Mouse (Mus musculus) CH12.LX (cell line): ENCODE results near the gene Zfhx3. TPM values are rescaled to one million over a fixed set of nuclear protein-coding genes. Genes with fewer than 3 reads are reported as not detected.

Experiments used
- DNase-seq: peaks from one replicate; pipeline ENCODE4 v3.0.0-alpha.2; 2013; ENCODE audit errors: extremely low read depth
- H3K27ac ChIP-seq: 2 replicates; pipeline ENCODE4 v1.5.1; 2012; ENCODE audit warnings: low read depth, mild to moderate bottlenecking, control low read depth, moderate library complexity; ENCODE audit not compliant: insufficient read depth
- H3K27me3 ChIP-seq: replicated peaks from 2 replicates; pipeline ENCODE3; 2012; ENCODE audit warnings: inconsistent platforms
- H3K36me3 ChIP-seq, 2 experiments: replicated peaks in 1 of 2; 2 replicates each; pipeline versions ENCODE3 to v1.6.1; 2012; ENCODE audit warnings: inconsistent platforms in 1 of 2, low read length in 1 of 2, mild to moderate bottlenecking in 1 of 2, mixed read lengths in 1 of 2, moderate library complexity in 1 of 2; ENCODE audit not compliant: control insufficient read depth in 1 of 2, insufficient read depth in 1 of 2
- H3K4me1 ChIP-seq, 2 experiments: 2 replicates each; pipeline ENCODE4 v1.6.1; 2012; ENCODE audit warnings: inconsistent platforms in 1 of 2, moderate library complexity in 1 of 2; ENCODE audit not compliant: insufficient read depth in 2 of 2, control insufficient read depth in 1 of 2
- H3K4me2 ChIP-seq: 2 replicates; pipeline ENCODE4 v1.6.1; 2012; ENCODE audit warnings: low read depth, mild to moderate bottlenecking, control low read depth; ENCODE audit not compliant: poor library complexity, insufficient read depth, severe bottlenecking
- H3K4me3 ChIP-seq, 3 experiments: fragments of 150-350 bp in 1 of 3; sonication (generic) in 1 of 3; replicated peaks in 1 of 3; 2 replicates each; pipeline versions ENCODE3 to v1.5.1; 2011 to 2012; ENCODE audit warnings: low read depth in 2 of 3, low read length in 2 of 3, mild to moderate bottlenecking in 2 of 3, moderate library complexity in 2 of 3, control low read depth in 1 of 3, improper control_type of control experiment in 1 of 3, inconsistent platforms in 1 of 3, mixed read lengths in 1 of 3; ENCODE audit not compliant: poor library complexity in 1 of 3
- H3K79me2 ChIP-seq: replicated peaks from 2 replicates; pipeline ENCODE4 v1.6.1; 2012; ENCODE audit warnings: mild to moderate bottlenecking, moderate library complexity; ENCODE audit not compliant: control insufficient read depth, poor library complexity, insufficient read depth, severe bottlenecking; ENCODE audit errors: extremely low read depth
- H3K9ac ChIP-seq: 2 replicates; pipeline ENCODE4 v1.6.1; 2012; ENCODE audit warnings: low read depth, mild to moderate bottlenecking, control low read depth, moderate library complexity; ENCODE audit not compliant: insufficient read depth
- H3K9me3 ChIP-seq: replicated peaks from 2 replicates; pipeline ENCODE3; 2012; ENCODE audit warnings: low read length, inconsistent platforms, mixed read lengths
- CHD1 ChIP-seq: IDR thresholded peaks from 2 replicates; pipeline ENCODE4 v1.6.1; 2012; ENCODE audit warnings: low read depth, low read length, improper control_type of control experiment, inconsistent platforms
- CHD2 ChIP-seq: IDR thresholded peaks from 2 replicates; pipeline ENCODE4 v1.6.1; 2011; ENCODE audit warnings: low read length, improper control_type of control experiment
- ELF1 ChIP-seq: IDR thresholded peaks from 2 replicates; pipeline ENCODE4 v1.6.1; 2014; ENCODE audit warnings: low read depth, mild to moderate bottlenecking, inconsistent platforms, low read length, improper control_type of control experiment
- EP300 ChIP-seq: IDR thresholded peaks from 2 replicates; pipeline ENCODE4 v1.6.1; 2011; ENCODE audit warnings: low read length, improper control_type of control experiment
- HCFC1 ChIP-seq: IDR thresholded peaks from 2 replicates; pipeline ENCODE4 v1.6.1; 2012; ENCODE audit warnings: low read depth, mild to moderate bottlenecking, inconsistent platforms, low read length, improper control_type of control experiment
- IRF4 ChIP-seq: IDR thresholded peaks from 2 replicates; pipeline ENCODE4 v1.6.1; 2014; ENCODE audit warnings: low read depth, mild to moderate bottlenecking, inconsistent platforms, low read length, improper control_type of control experiment
- JUN ChIP-seq: IDR thresholded peaks from 2 replicates; pipeline ENCODE4 v1.6.1; 2011; ENCODE audit warnings: low read depth, mild to moderate bottlenecking, low read length, improper control_type of control experiment, moderate library complexity; ENCODE audit not compliant: insufficient read depth
- MAZ ChIP-seq: IDR thresholded peaks from 2 replicates; pipeline ENCODE4 v1.6.1; 2012; ENCODE audit warnings: low read depth, mild to moderate bottlenecking, inconsistent platforms, low read length, improper control_type of control experiment, moderate library complexity
- NELFE ChIP-seq: IDR thresholded peaks from 2 replicates; pipeline ENCODE4 v1.6.1; 2011; ENCODE audit warnings: low read depth, low read length, improper control_type of control experiment
- POLR2A ChIP-seq: IDR thresholded peaks from 2 replicates; pipeline ENCODE4 v1.6.1; 2011; ENCODE audit warnings: low read depth, mild to moderate bottlenecking, improper control_type of control experiment, low read length
- POLR2AphosphoS2 ChIP-seq: IDR thresholded peaks from 2 replicates; pipeline ENCODE4 v1.6.1; 2011; ENCODE audit warnings: low read depth, low read length, improper control_type of control experiment
- RAD21 ChIP-seq: IDR thresholded peaks from 2 replicates; pipeline ENCODE4 v1.6.1; 2011; ENCODE audit warnings: low read depth, mild to moderate bottlenecking, low read length, improper control_type of control experiment, moderate library complexity
- RCOR1 ChIP-seq: conservative IDR thresholded peaks from 2 replicates; pipeline ENCODE4 v1.6.1; 2012; ENCODE audit warnings: low read depth, mild to moderate bottlenecking, inconsistent platforms, low read length, improper control_type of control experiment
- SMC3 ChIP-seq: IDR thresholded peaks from 2 replicates; pipeline ENCODE4 v1.6.1; 2011; ENCODE audit warnings: low read depth, low read length, improper control_type of control experiment
- USF2 ChIP-seq: conservative IDR thresholded peaks from 2 replicates; pipeline ENCODE4 v1.6.1; 2011; ENCODE audit warnings: low read depth, low read length, improper control_type of control experiment
- ZNF384 ChIP-seq: IDR thresholded peaks from 2 replicates; pipeline ENCODE4 v1.6.1; 2012; ENCODE audit warnings: low read depth, low read length, improper control_type of control experiment, inconsistent platforms
- dilution Hi-C: fragments of 300-500 bp; cut with MboI; formaldehyde crosslinking; loops from 2 replicates; pipeline ENCODE4 v1.14.3; 2020; ENCODE audit warnings: low sequenced_read_pairs; ENCODE audit not compliant: extremely low pct_unique_long_range_greater_than_20kb, extremely low pct_ligation_motif_present
- in situ Hi-C: fragments of 300-500 bp; cut with MboI; formaldehyde crosslinking; loops from 3 replicates; pipeline ENCODE4 v1.14.3; 2019; ENCODE audit warnings: low sequenced_read_pairs, low pct_ligation_motif_present, low pct_unique_long_range_greater_than_20kb, mixed read lengths
- polyA plus RNA-seq: library from polyadenylated mRNA; unstranded; fragments of >175 nt; gene quantifications from 2 replicates; pipeline ENCODE4 v1.2.1, GENCODE M21; 2012; ENCODE audit warnings: low read depth; ENCODE audit not compliant: insufficient read length
- total RNA-seq, 2 experiments: library from RNA; depleted of rRNA; stranded (reverse); fragments of 300-350 nt in 1 of 2; fragments of >200 nt in 1 of 2; gene quantifications; 2 replicates each; pipeline ENCODE4 v1.2.3; 2012 to 2014

Gene Zfhx3
- total and polyA plus RNA-seq, 3 experiments, result 0.05 to 0.76 (median 0.68) TPM

DNA sequence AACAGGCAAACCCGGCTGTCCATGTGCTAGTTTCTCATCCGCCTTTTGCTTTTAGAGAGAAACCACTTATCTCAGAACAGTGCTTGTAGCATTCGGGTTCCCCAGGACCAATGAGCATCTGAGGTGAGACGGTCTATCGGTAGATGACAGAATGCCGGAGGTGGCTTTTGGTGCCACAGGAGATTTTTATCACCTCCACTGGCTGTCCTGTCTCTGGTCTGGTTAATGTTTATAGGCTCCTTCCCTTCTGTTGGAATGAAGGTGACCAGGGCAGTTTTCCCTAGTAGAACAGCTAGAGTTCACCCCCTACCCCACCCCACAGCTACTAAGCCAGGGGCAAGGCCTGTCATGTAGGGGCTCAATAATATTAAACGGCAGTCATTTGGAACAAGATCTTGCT is 825.6 kb downstream of the Zfhx3 start:
- Histone ChIP-seq H3K4me1 (peaks cover 0 to 8% of the 10 kb centered on the region in 2 experiments; a peak in 2 of 4 replicates), H3K9me3 (no peaks in the 10 kb centered on the region), H3K79me2 (no peaks in the 10 kb centered on the region), H3K36me3 (no peaks in the 10 kb centered on the region), H3K27ac (no peak overlapping the region), H3K4me2 (no peak overlapping the region), H3K9ac (no peak overlapping the region), H3K27me3 (no peaks in the 10 kb centered on the region), H3K4me3 (no peak overlapping the region)
- dilution Hi-C loops (no loop called here), in situ Hi-C loops (no loop called here)
- TF ChIP-seq SMC3 (no peak), MAZ (no peak), IRF4 (no peak), JUN (no peak), ELF1 (no peak), RCOR1 (no peak), RAD21 (no peak), CHD2 (no peak), POLR2A (no peak)
- DNase-seq, result no peak

DNA sequence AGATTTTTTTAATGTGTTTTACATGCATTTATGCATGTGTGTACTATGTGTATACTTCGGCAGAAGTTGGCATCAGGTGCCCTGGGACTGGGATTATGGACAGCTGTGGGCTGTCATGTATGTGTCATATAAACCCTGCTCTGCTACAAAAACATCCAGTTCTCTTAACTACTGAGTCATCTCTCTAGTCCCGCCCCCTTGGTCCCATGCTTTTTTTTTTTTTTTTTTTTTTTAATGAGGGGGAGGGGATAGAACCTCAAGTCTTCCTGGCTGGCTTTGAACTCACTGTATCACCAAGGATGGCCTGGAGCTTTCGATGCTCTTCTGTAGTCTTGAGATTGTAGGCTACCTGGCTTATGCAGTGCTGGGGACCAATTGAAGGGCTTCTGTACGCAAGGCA is 827.9 kb downstream of the Zfhx3 start:
- no peaks in the 10 kb centered on the region for H3K36me3 ChIP-seq
- TF ChIP-seq ZNF384, result peak; percentile 66; the same call in 1 of the 2 replicates
- no peak for TF ChIP-seq POLR2AphosphoS2
- dilution Hi-C loops, result no loop called here
- in situ Hi-C loops, result no loop called here
- H3K4me3 ChIP-seq, result no peak overlapping the region
- H3K9ac ChIP-seq, result no peak overlapping the region
- H3K27me3 ChIP-seq, result no peaks in the 10 kb centered on the region
- DNase-seq, result no peak
- peaks cover 0 to 8% of the 10 kb centered on the region in 2 experiments; a peak in 2 of 4 replicates for H3K4me1 ChIP-seq
- H3K4me2 ChIP-seq, result no peak overlapping the region
- no peak overlapping the region for H3K27ac ChIP-seq
- H3K9me3 ChIP-seq, result no peaks in the 10 kb centered on the region
- H3K79me2 ChIP-seq, result no peaks in the 10 kb centered on the region

DNA sequence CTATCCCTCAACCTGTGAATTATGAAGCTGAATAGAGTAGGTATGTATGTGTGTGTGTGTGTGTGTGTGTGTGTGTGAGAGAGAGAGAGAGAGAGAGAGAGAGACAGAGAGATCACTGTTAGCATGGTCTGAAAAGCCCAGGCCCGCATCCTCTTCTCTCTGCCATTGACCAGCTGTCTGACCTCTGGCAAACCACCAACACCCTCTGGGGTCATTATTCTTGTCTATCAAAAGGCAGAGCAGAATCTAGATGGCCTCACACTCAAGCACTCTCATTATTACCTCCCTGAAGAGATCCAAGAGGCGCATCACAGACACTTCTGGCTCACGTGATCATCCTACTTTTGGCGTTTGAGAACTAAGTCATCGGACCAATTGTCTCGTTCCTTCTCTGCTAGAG is 831.0 kb downstream of the Zfhx3 start:
- in situ Hi-C loops (no loop called here), dilution Hi-C loops (no loop called here)
- Histone ChIP-seq H3K27me3 (no peaks in the 10 kb centered on the region), H3K27ac (no peak overlapping the region), H3K4me3 (no peak overlapping the region), H3K4me1 (no peaks in the 10 kb centered on the region; a peak in 1 of 4 replicates), H3K9ac (no peak overlapping the region), H3K4me2 (no peak overlapping the region), H3K36me3 (no peaks in the 10 kb centered on the region), H3K79me2 (no peaks in the 10 kb centered on the region), H3K9me3 (no peaks in the 10 kb centered on the region)
- DNase-seq, result no peak
- TF ChIP-seq USF2 (no peak), HCFC1 (no peak), POLR2AphosphoS2 (no peak), JUN (no peak), POLR2A (no peak), EP300 (no peak), CHD1 (no peak), NELFE (no peak), RAD21 (no peak), SMC3 (no peak)
